Mouse (Mus musculus): ENCODE data around the gene Map3k4. TPM values are rescaled to one million over a fixed set of nuclear protein-coding genes. Genes with fewer than 3 reads are reported as not detected.

Gene Map3k4
- polyA plus RNA-seq, 1 experiment from 2014 or later, result 49.9 TPM

DNA sequence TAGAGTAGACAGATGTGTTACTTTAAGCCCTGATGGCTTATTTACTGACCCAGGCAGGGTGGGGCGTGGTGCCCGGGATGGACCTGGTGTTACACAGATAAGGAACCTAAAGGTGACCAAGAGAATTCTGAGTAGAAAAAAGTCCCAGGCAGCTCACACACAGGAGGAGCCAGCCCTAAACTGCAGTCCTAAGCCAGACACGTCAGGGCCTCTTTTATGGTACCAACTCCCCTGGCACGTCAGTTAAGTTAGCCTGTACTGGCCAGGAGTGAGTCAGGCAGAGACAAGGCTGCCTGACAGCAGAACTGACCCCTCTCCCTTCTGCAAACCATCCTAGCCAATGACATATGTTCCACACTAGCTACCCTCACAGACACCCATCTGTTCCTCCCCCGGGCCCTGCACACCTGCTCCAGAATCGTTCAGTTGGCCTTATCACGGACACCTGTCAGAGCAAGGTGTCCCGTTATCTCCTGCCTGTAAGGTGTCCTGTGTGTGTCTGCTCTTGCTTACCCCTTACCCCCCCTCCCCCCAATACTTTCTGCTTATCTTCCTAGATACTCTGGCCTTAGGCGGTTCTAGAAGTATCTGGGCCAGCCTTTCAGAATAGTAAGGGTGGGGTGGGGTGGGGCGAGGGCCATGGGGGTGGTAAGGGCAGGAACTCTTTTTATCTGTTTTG is 113.4 kb downstream of the Map3k4 start:
- H3K9me3 ChIP-seq (replicated peaks), result no peaks in the 10 kb centered on the region
- no peaks in the 10 kb centered on the region for H3K27me3 ChIP-seq (ENCODE audit: low read depth, poor library complexity, severe bottlenecking)
- peaks cover 14% of the 10 kb centered on the region for H3K36me3 ChIP-seq
- 67% methylated on average over 10 of the region's 10 CpGs for WGBS
- H3K27ac ChIP-seq, result peak overlapping the region; percentile 68
- H3K4me3 ChIP-seq, result no peak overlapping the region
- H3K4me1 ChIP-seq, result peaks cover 61% of the 10 kb centered on the region
- no peak for DNase-seq (ENCODE audit: low spot score)

- H3K4me1 ChIP-seq, result peaks cover 62% of the 10 kb centered on the region
- peaks cover 14% of the 10 kb centered on the region; the same call in 1 of the 2 replicates for H3K36me3 ChIP-seq
- no peaks in the 10 kb centered on the region for H3K9me3 ChIP-seq (replicated peaks)
- H3K4me3 ChIP-seq, result no peak overlapping the region
- H3K27ac ChIP-seq, result peak overlapping the region; percentile 68
- WGBS, result 77% methylated on average over 3 of the region's 3 CpGs
- no peak for DNase-seq (ENCODE audit: low spot score)
- no peaks in the 10 kb centered on the region for H3K27me3 ChIP-seq (ENCODE audit: low read depth, poor library complexity, severe bottlenecking)
Measured at GRCm38 (mm10) chr17:12204689-12205014, 113.9 kb downstream of the Map3k4 start.

DNA sequence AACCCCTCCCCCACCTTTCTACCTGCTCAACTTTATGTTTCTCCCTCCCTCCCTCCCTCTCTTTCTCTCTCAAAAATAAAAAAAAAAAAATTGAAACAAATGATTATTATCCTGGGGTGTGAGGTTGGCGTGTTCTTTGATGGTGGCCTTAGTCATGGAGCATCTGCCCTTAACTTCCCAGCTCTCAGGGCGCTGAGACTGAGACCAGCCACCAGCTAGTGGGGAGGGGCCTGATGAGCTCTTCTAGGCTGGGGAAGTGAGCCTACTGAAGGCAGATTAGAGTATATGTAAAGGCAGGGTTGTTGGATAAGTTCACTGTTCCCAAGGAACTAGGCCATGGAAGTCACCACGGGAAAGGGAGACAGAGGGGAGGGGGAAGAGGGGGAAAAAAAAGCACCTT is 114.3 kb downstream of the Map3k4 start:
- H3K27ac ChIP-seq, result peak overlapping the region; percentile 62

GRCm38 (mm10) chr17:12203414-12203897 is 115.1 kb downstream of the Map3k4 start:
- Histone ChIP-seq H3K36me3 (peaks cover 16% of the 10 kb centered on the region), H3K27me3 (ENCODE audit: low read depth, poor library complexity, severe bottlenecking) (no peaks in the 10 kb centered on the region), H3K4me1 (peaks cover 73% of the 10 kb centered on the region), H3K4me3 (no peak overlapping the region), H3K27ac (peak overlapping the region; percentile 27; the same call in 1 of the 2 replicates), H3K9me3 (replicated peaks) (no peaks in the 10 kb centered on the region)
- WGBS, result 67% methylated on average over 15 of the region's 15 CpGs
- DNase-seq (ENCODE audit: low spot score), result no peak

More for the DNA sequence above, 114.3 kb downstream of the Map3k4 start:
- no peak overlapping the region for H3K4me3 ChIP-seq
- H3K4me1 ChIP-seq, result peaks cover 66% of the 10 kb centered on the region
- H3K9me3 ChIP-seq (replicated peaks), result no peaks in the 10 kb centered on the region
- 67% methylated on average over 3 of the region's 3 CpGs for WGBS
- no peaks in the 10 kb centered on the region for H3K27me3 ChIP-seq (ENCODE audit: low read depth, poor library complexity, severe bottlenecking)
- no peak for DNase-seq (ENCODE audit: low spot score)
- peaks cover 11% of the 10 kb centered on the region; the same call in 1 of the 2 replicates for H3K36me3 ChIP-seq

DNA sequence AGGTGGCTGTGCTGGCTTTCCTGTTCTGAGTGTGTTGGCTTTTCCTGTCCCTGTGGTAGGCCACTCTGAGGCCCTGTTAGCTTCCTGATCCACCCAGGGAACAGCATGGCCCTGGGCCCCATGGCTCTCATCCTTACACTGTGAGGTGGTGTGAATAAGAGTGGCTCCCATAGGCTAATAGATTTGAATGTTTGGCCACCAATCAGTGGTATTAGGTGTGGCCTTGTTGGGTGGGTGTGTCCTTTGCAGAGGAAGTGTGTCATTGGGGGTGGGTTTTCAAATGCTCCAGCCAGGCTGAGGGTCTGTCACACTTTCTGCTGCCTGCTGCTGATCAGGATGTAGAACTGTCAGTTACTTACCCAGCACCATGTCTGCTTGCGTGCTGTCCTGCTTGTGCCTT is 117.5 kb downstream of the Map3k4 start:
- H3K27ac ChIP-seq, result no peak overlapping the region
- WGBS, result 89% methylated on average over 1 of the region's 1 CpGs

GRCm38 (mm10) chr17:12199933-12200332 is 118.7 kb downstream of the Map3k4 start:
- Histone ChIP-seq H3K4me3 (no peak overlapping the region), H3K4me1 (peaks cover 52% of the 10 kb centered on the region), H3K27ac (no peak overlapping the region), H3K9me3 (replicated peaks) (no peaks in the 10 kb centered on the region), H3K27me3 (ENCODE audit: low read depth, poor library complexity, severe bottlenecking) (no peaks in the 10 kb centered on the region), H3K36me3 (peaks cover 26% of the 10 kb centered on the region)
- 83% methylated on average over 4 of the region's 4 CpGs for WGBS
- DNase-seq (ENCODE audit: low spot score), result no peak

More for the DNA sequence above, 117.5 kb downstream of the Map3k4 start:
- Histone ChIP-seq H3K4me1 (peaks cover 53% of the 10 kb centered on the region), H3K4me3 (no peak overlapping the region), H3K9me3 (replicated peaks) (no peaks in the 10 kb centered on the region), H3K27me3 (ENCODE audit: low read depth, poor library complexity, severe bottlenecking) (no peaks in the 10 kb centered on the region), H3K36me3 (peaks cover 26% of the 10 kb centered on the region)
- DNase-seq (ENCODE audit: low spot score), result no peak

- WGBS, result 61% methylated on average over 10 of the region's 10 CpGs
Measured at GRCm38 (mm10) chr17:12195604-12196003, 123.0 kb downstream of the Map3k4 start.

GRCm38 (mm10) chr17:12195137-12195536 is 123.5 kb downstream of the Map3k4 start:
- H3K36me3 ChIP-seq, result peaks cover 31% of the 10 kb centered on the region

More at GRCm38 (mm10) chr17:12195604-12196003, 123.0 kb downstream of the Map3k4 start:
- DNase-seq (ENCODE audit: low spot score), result no peak
- peaks cover 33% of the 10 kb centered on the region for H3K36me3 ChIP-seq
- H3K27ac ChIP-seq, result peak overlapping the region; percentile 69
- H3K27me3 ChIP-seq (ENCODE audit: low read depth, poor library complexity, severe bottlenecking), result no peaks in the 10 kb centered on the region
- H3K4me3 ChIP-seq, result no peak overlapping the region
- no peaks in the 10 kb centered on the region for H3K9me3 ChIP-seq (replicated peaks)
- H3K4me1 ChIP-seq, result peaks cover 31% of the 10 kb centered on the region

GRCm38 (mm10) chr17:12187782-12188181 is 130.8 kb downstream of the Map3k4 start:
- no peak overlapping the region for H3K4me3 ChIP-seq
- WGBS, result 86% methylated on average over 1 of the region's 1 CpGs
- DNase-seq (ENCODE audit: low spot score), result no peak
- H3K9me3 ChIP-seq (replicated peaks), result no peaks in the 10 kb centered on the region
- H3K4me1 ChIP-seq, result no peaks in the 10 kb centered on the region
- H3K27ac ChIP-seq, result no peak overlapping the region
- H3K27me3 ChIP-seq (ENCODE audit: low read depth, poor library complexity, severe bottlenecking), result no peaks in the 10 kb centered on the region
- peaks cover 36% of the 10 kb centered on the region for H3K36me3 ChIP-seq

More at GRCm38 (mm10) chr17:12195137-12195536, 123.5 kb downstream of the Map3k4 start:
- H3K9me3 ChIP-seq (replicated peaks), result no peaks in the 10 kb centered on the region
- peaks cover 31% of the 10 kb centered on the region for H3K4me1 ChIP-seq
- peak overlapping the region; percentile 69 for H3K27ac ChIP-seq
- DNase-seq (ENCODE audit: low spot score), result peak; percentile 49
- WGBS, result 34% methylated on average over 5 of the region's 5 CpGs
- no peaks in the 10 kb centered on the region for H3K27me3 ChIP-seq (ENCODE audit: low read depth, poor library complexity, severe bottlenecking)
- H3K4me3 ChIP-seq, result no peak overlapping the region

GRCm38 (mm10) chr17:12186341-12186740 is 132.3 kb downstream of the Map3k4 start:
- H3K4me3 ChIP-seq, result no peak overlapping the region
- WGBS, result 88% methylated on average over 3 of the region's 3 CpGs
- H3K27ac ChIP-seq, result no peak overlapping the region
- no peak for DNase-seq (ENCODE audit: low spot score)
- H3K9me3 ChIP-seq (replicated peaks), result no peaks in the 10 kb centered on the region
- no peaks in the 10 kb centered on the region for H3K27me3 ChIP-seq (ENCODE audit: low read depth, poor library complexity, severe bottlenecking)
- peaks cover 30% of the 10 kb centered on the region for H3K36me3 ChIP-seq
- no peaks in the 10 kb centered on the region for H3K4me1 ChIP-seq

DNA sequence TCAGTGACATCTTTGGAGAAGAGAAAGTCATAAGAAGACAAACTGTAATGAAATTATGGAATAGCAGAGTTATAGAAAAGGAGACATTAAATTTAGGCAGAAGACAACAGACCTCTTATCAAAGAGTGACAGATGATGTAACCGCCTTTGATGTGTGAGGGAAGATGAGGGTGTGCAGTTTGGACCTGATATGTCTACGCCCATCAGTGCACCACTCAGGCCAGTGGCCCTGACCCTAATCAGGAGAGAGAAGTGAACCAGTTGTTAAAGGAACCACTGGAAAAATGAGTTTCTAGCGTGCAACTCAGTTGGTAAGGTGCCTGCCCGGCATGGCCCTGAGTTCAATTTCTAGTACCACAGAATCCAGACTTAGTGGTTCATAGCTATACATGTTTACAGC is 132.7 kb downstream of the Map3k4 start:
- H3K27me3 ChIP-seq (ENCODE audit: low read depth, poor library complexity, severe bottlenecking), result no peaks in the 10 kb centered on the region
- peaks cover 27% of the 10 kb centered on the region for H3K36me3 ChIP-seq
- no peak overlapping the region for H3K27ac ChIP-seq
- no peak overlapping the region for H3K4me3 ChIP-seq
- WGBS, result 90% methylated on average over 4 of the region's 4 CpGs
- no peak for DNase-seq (ENCODE audit: low spot score)
- H3K4me1 ChIP-seq, result no peaks in the 10 kb centered on the region
- H3K9me3 ChIP-seq (replicated peaks), result no peaks in the 10 kb centered on the region

DNA sequence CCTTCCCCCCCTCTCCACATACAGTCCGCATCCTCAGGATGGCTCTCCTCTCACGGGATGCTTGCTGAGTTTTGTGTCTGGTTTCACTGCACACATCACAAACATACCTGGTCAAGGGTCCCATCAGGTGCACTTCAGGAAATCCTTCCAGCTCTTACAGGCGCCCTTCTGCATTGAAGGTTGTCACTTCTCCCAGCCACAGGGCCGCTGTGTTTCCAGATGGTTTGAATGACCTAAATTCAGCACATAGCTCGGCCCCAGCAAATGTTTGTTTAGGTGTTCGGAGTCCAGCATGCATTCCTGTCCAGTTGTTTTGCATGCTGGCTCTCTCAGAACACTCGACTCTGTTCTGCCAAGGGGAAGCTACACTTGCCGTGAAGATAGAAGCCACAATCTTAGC is 134.3 kb downstream of the Map3k4 start:
- Histone ChIP-seq H3K9me3 (replicated peaks) (no peaks in the 10 kb centered on the region), H3K27me3 (ENCODE audit: low read depth, poor library complexity, severe bottlenecking) (no peaks in the 10 kb centered on the region), H3K27ac (no peak overlapping the region), H3K4me1 (no peaks in the 10 kb centered on the region), H3K4me3 (no peak overlapping the region), H3K36me3 (peaks cover 28% of the 10 kb centered on the region)
- no peak for DNase-seq (ENCODE audit: low spot score)
- WGBS, result 86% methylated on average over 8 of the region's 8 CpGs

GRCm38 (mm10) chr17:12182702-12183485 is 135.7 kb downstream of the Map3k4 start:
- no peak overlapping the region for H3K4me3 ChIP-seq
- 79% methylated on average over 5 of the region's 5 CpGs for WGBS
- H3K4me1 ChIP-seq, result no peaks in the 10 kb centered on the region
- DNase-seq (ENCODE audit: low spot score), result no peak
- H3K36me3 ChIP-seq, result peaks cover 32% of the 10 kb centered on the region
- H3K27ac ChIP-seq, result no peak overlapping the region
- H3K9me3 ChIP-seq (replicated peaks), result no peaks in the 10 kb centered on the region
- H3K27me3 ChIP-seq (ENCODE audit: low read depth, poor library complexity, severe bottlenecking), result no peaks in the 10 kb centered on the region
